ENCODE assay signal across 9 mouse cellular contexts in genomic region chr15:89547824-89548601, GRCm38 (mm10). TPM values are rescaled to one million over a fixed set of nuclear protein-coding genes. Genes with fewer than 3 reads are reported as not detected.
DNase-seq lines count a peak whose midpoint lies in the region; ATAC-seq lines count a peak whose summit lies in the region.
"Had no signal": no experiment of that assay in that cellular context is flagged by ENCODE, and none has a peak within 500 bp of the region (broad histone marks: within the 10 kb centered on the region; RNA-seq: fewer than 3 reads in every experiment).

No protein-coding gene starts in this region.

- intact Hi-C loops in left cerebral cortex, postnatal 4 days (cut with DNase I) = no loop called here

- H3K4me3 ChIP-seq in hindbrain, embryonic 11.5 days (ENCODE audit: low read depth, low read length) = peak overlapping the region; percentile 34
- peak overlapping the region; percentile 24 for H3K4me3 ChIP-seq in midbrain, embryonic 13.5 days (replicated peaks)

- peak overlapping the region; percentile 55 for H3K9ac ChIP-seq in hindbrain, embryonic 11.5 days (ENCODE audit: low read depth, low read length)
- peak overlapping the region; percentile 37 for H3K9ac ChIP-seq in midbrain, embryonic 13.5 days (replicated peaks)

- WGBS in hindbrain, embryonic 11.5 days = 10% methylated on average over 58 of the region's 58 CpGs
- 12% methylated on average over 57 of the region's 58 CpGs for WGBS in midbrain, embryonic 13.5 days

- H3K36me3 ChIP-seq in hindbrain, embryonic 11.5 days (ENCODE audit: control insufficient read depth, insufficient read depth, low read length) = no peaks in the 10 kb centered on the region
- H3K36me3 ChIP-seq in midbrain, embryonic 13.5 days = peaks cover 48% of the 10 kb centered on the region

- DNase-seq in left cerebral cortex, postnatal 4 days = peak; percentile 63
- no peak for DNase-seq in left cerebral cortex, adult 9 months (ENCODE audit: low spot score in 2 of 2)
- DNase-seq in embryo, embryonic 10 days (ENCODE audit: low spot score) = peak; percentile 85
- peak; percentile 75 for DNase-seq in hindbrain, embryonic 11.5 days (ENCODE audit: low spot score)
- no peak for DNase-seq in thymus, postnatal 0 days (ENCODE audit: low spot score)
- DNase-seq in lung, postnatal 25 days (ENCODE audit: low spot score) = no peak
- DNase-seq in lung, postnatal 36 days = no peak

- peaks cover 8% of the 10 kb centered on the region for H3K27me3 ChIP-seq in hindbrain, embryonic 11.5 days (ENCODE audit: control insufficient read depth, insufficient read depth, low read length)
- H3K27me3 ChIP-seq in midbrain, embryonic 13.5 days = peaks cover 25% of the 10 kb centered on the region

- ATAC-seq in hindbrain, embryonic 11.5 days (ENCODE audit: low FRiP score) = peak; percentile 88
- ATAC-seq in midbrain, embryonic 13.5 days = peak; percentile 77

- H3K27ac ChIP-seq in hindbrain, embryonic 11.5 days (ENCODE audit: low read depth, low read length) = no peak overlapping the region
- H3K27ac ChIP-seq in midbrain, embryonic 13.5 days = no peak overlapping the region
- H3K27ac ChIP-seq: macrophage had no signal

- H3K9me3 ChIP-seq in hindbrain, embryonic 11.5 days (ENCODE audit: control insufficient read depth, low read length) = no peaks in the 10 kb centered on the region
- H3K9me3 ChIP-seq in midbrain, embryonic 13.5 days = no peaks in the 10 kb centered on the region

- H3K4me1 ChIP-seq in hindbrain, embryonic 11.5 days (replicated peaks; ENCODE audit: control insufficient read depth, insufficient read depth, low read length) = no peaks in the 10 kb centered on the region; the same call in none of the 2 replicates
- H3K4me1 ChIP-seq in midbrain, embryonic 13.5 days (replicated peaks) = peaks cover 21% of the 10 kb centered on the region

- peak overlapping the region; percentile 59 for H3K4me2 ChIP-seq in hindbrain, embryonic 11.5 days (replicated peaks; ENCODE audit: low read depth, low read length)
- H3K4me2 ChIP-seq in midbrain, embryonic 13.5 days (replicated peaks) = peak overlapping the region; percentile 52

RNA-seq across cellular contexts. Expression of gene Acr, which starts 20.1 kb away (rescaled TPM):
- total RNA-seq in left cerebral cortex, postnatal 4 days (2021) = 1 to 10 TPM; 5.8 to 5.9 TPM
- 0.39 and 0.76 TPM in 2 replicates for polyA plus RNA-seq in hindbrain, embryonic 11.5 days (2014; fragmentation: Nextera tagmentation; extraction: Ambion mirVana)
- polyA plus RNA-seq in midbrain, embryonic 13.5 days (2015; fragmentation: Nextera tagmentation; extraction: Ambion mirVana) = 2.5 and 2.6 TPM in 2 replicates
- polyA plus RNA-seq in thymus, postnatal 0 days (2015; fragmentation: Nextera tagmentation; extraction: Ambion mirVana) = not detected in 2 replicates
- polyA plus RNA-seq: macrophage had no signal

RNA-seq across cellular contexts. Expression of gene Rabl2, which starts 43.7 kb away (rescaled TPM):
- 10 to 100 TPM; 51.7 to 54.5 TPM for total RNA-seq in left cerebral cortex, postnatal 4 days (2021)
- 85.3 and 91.0 TPM in 2 replicates for polyA plus RNA-seq in hindbrain, embryonic 11.5 days (2014; fragmentation: Nextera tagmentation; extraction: Ambion mirVana)
- 70.8 and 80.3 TPM in 2 replicates for polyA plus RNA-seq in midbrain, embryonic 13.5 days (2015; fragmentation: Nextera tagmentation; extraction: Ambion mirVana)
- polyA plus RNA-seq in thymus, postnatal 0 days (2015; fragmentation: Nextera tagmentation; extraction: Ambion mirVana) = 13.0 and 15.7 TPM in 2 replicates

RNA-seq across cellular contexts. Expression of gene Shank3, which starts 48.6 kb away (rescaled TPM):
- total RNA-seq in left cerebral cortex, postnatal 4 days (2021) = 100 to 1,000 TPM; 136 to 141 TPM
- polyA plus RNA-seq in hindbrain, embryonic 11.5 days (2014; fragmentation: Nextera tagmentation; extraction: Ambion mirVana) = 2.8 and 3.5 TPM in 2 replicates
- 13.3 and 14.8 TPM in 2 replicates for polyA plus RNA-seq in midbrain, embryonic 13.5 days (2015; fragmentation: Nextera tagmentation; extraction: Ambion mirVana)
- 0.23 and 0.39 TPM in 2 replicates for polyA plus RNA-seq in thymus, postnatal 0 days (2015; fragmentation: Nextera tagmentation; extraction: Ambion mirVana)
- polyA plus RNA-seq: macrophage had no signal

Comparison
In these comparisons a context has a peak if more than half of its experiments do, and no peak if none do; other contexts are left out.
1. DNase-seq: peak in left cerebral cortex, postnatal 4 days (single experiment), embryo, embryonic 10 days (single experiment) and hindbrain, embryonic 11.5 days (single experiment); none in left cerebral cortex, adult 9 months (0 of 2), thymus, postnatal 0 days (single experiment), lung, postnatal 25 days (single experiment) and lung, postnatal 36 days (single experiment).